Mouse (Mus musculus) hindbrain, embryonic 14.5 days (tissue): Measurements from ENCODE around the gene Phpt1. TPM values are rescaled to one million over a fixed set of nuclear protein-coding genes. Genes with fewer than 3 reads are reported as not detected.

ENCODE experiments used
- ATAC-seq: fragments of 200-750 bp; cut with Nextera tagmentation; 2 replicates; pipeline ENCODE4 v1.8.0; 2017; ENCODE audit warnings: moderate number of reproducible peaks, mild to moderate bottlenecking, moderate TSS enrichment, moderate library complexity; ENCODE audit not compliant: low FRiP score
- DNase-seq: peaks from one replicate; pipeline ENCODE4 v3.0.0-alpha.2; 2015; ENCODE audit warnings: low spot score
- H3K27ac ChIP-seq: fragments of 300-500 bp; sonication (generic); 2 replicates; pipeline ENCODE4 v1.5.1; 2014; ENCODE audit warnings: mild to moderate bottlenecking, moderate library complexity
- H3K27me3 ChIP-seq: fragments of 300-500 bp; sonication (generic); 2 replicates; pipeline ENCODE4 v1.6.1; 2014; ENCODE audit warnings: mild to moderate bottlenecking, low read length, mixed read lengths; ENCODE audit not compliant: control insufficient read depth, insufficient read depth
- H3K36me3 ChIP-seq: fragments of 300-500 bp; sonication (generic); replicated peaks from 2 replicates; pipeline ENCODE4 v1.6.1; 2014; ENCODE audit not compliant: control insufficient read depth, insufficient read depth
- H3K4me1 ChIP-seq: fragments of 300-500 bp; sonication (generic); replicated peaks from 2 replicates; pipeline ENCODE4 v1.6.1; 2014; ENCODE audit warnings: antibody characterized with exemption, low read length, mixed read lengths; ENCODE audit not compliant: control insufficient read depth, insufficient read depth
- H3K4me2 ChIP-seq: fragments of 300-500 bp; sonication (generic); replicated peaks from 2 replicates; pipeline ENCODE4 v1.6.1; 2014; ENCODE audit warnings: mild to moderate bottlenecking, moderate library complexity
- H3K4me3 ChIP-seq: fragments of 300-500 bp; sonication (generic); replicated peaks from 2 replicates; pipeline ENCODE4 v1.5.1; 2014; ENCODE audit warnings: mild to moderate bottlenecking, low read length
- H3K9ac ChIP-seq: fragments of 300-500 bp; sonication (generic); 2 replicates; pipeline ENCODE4 v1.6.1; 2014
- H3K9me3 ChIP-seq: fragments of 300-500 bp; sonication (generic); 2 replicates; pipeline ENCODE4 v1.6.1; 2016; ENCODE audit warnings: low read length; ENCODE audit not compliant: control insufficient read depth
- WGBS: fragments of 180-500 bp; shearing (Covaris S2); extraction: QIAGEN DNeasy Blood & Tissue Kit; methylation state at CpG from one replicate; pipeline ENCODE4 v1.1.7; 2014; 5-methylcytosine and 5-hydroxymethylcytosine counted together
- polyA plus RNA-seq: library from polyadenylated mRNA; unstranded; fragments of >200 nt; fragmentation: Nextera tagmentation; extraction: Ambion mirVana; gene quantifications from 2 replicates; pipeline ENCODE4 v1.2.1, GENCODE M21; 2014

The Phpt1 gene
- polyA plus RNA-seq, 1 experiment from 2014 or later, result 187 TPM

GRCm38 (mm10) chr2:25578796-25579736 lies 4.0 kb upstream of the Phpt1 start:
- DNase-seq (no peak), ATAC-seq (no peak)
- peaks cover 29% of the 10 kb centered on the region for H3K36me3 ChIP-seq
- 8% methylated on average over 77 of the region's 77 CpGs for WGBS
- H3K4me3 ChIP-seq, result peak overlapping the region; percentile 14
- H3K4me1 ChIP-seq, result peaks cover 42% of the 10 kb centered on the region
- H3K9ac ChIP-seq, result no peak overlapping the region
- H3K27ac ChIP-seq, result no peak overlapping the region
- H3K9me3 ChIP-seq, result no peaks in the 10 kb centered on the region
- H3K27me3 ChIP-seq, result peaks cover 56% of the 10 kb centered on the region
- H3K4me2 ChIP-seq, result peak overlapping the region; percentile 33

GRCm38 (mm10) chr2:25577951-25578795 lies 3.1 kb upstream of the Phpt1 start:
- peak overlapping the region; percentile 14 for H3K4me3 ChIP-seq
- peak overlapping the region; percentile 19 for H3K4me2 ChIP-seq
- H3K9ac ChIP-seq, result peak overlapping the region; percentile 31; the same call in 1 of the 2 replicates
- peaks cover 56% of the 10 kb centered on the region for H3K27me3 ChIP-seq
- H3K27ac ChIP-seq, result no peak overlapping the region
- 8% methylated on average over 74 of the region's 75 CpGs for WGBS
- H3K36me3 ChIP-seq, result peaks cover 20% of the 10 kb centered on the region
- DNase-seq (no peak), ATAC-seq (no peak)
- H3K4me1 ChIP-seq, result peaks cover 51% of the 10 kb centered on the region
- no peaks in the 10 kb centered on the region for H3K9me3 ChIP-seq

GRCm38 (mm10) chr2:25576965-25577891 lies 2.2 kb upstream of the Phpt1 start:
- H3K4me1 ChIP-seq, result peaks cover 43% of the 10 kb centered on the region
- WGBS, result 16% methylated on average over 92 of the region's 92 CpGs
- H3K4me3 ChIP-seq, result peak overlapping the region; percentile 14
- no peak overlapping the region for H3K27ac ChIP-seq
- no peak for DNase-seq
- no peak overlapping the region; the same call in 1 of the 2 replicates for H3K9ac ChIP-seq
- H3K9me3 ChIP-seq, result no peaks in the 10 kb centered on the region
- peak overlapping the region; percentile 19 for H3K4me2 ChIP-seq
- no peak for ATAC-seq
- H3K27me3 ChIP-seq, result peaks cover 56% of the 10 kb centered on the region
- H3K36me3 ChIP-seq, result peaks cover 14% of the 10 kb centered on the region

DNA sequence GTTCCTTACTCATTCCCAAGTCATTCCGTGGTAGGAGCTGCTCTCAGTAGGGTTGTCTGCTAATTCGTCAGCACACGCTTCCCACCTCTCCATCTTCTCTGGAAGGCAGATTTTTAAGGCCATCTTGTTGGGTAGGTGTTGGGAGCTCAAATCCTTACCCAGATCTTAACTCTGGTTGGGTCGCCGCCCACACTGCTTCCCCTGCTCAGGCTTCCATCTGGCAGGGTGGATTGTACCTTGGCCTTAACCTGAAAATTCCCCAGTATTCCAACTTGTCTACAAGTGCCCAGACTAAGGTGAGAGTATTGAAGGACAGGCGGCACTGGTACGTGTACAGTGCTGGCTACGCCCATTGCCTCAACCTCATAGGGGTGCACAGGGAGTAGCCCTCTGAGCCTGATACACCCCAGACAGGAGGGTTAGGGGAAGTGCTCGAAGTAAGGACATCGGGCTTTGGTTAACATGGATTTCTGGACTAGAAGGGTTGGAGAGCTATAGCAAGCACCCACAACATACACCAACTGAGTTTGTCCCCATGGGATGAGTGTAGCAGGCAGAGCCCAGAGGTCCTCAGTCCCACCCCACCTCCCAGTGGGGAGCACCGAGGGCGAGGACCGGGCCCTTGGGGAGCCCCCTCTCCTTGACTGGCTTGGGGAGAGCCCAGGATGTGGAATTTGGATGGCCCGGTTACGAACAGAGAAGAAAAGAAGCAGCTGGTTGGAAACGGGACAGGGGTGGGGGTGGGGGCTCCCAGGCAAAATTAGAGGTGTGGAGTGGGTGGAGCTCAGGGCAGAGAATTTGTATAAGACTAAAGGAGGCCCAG lies 1.2 kb upstream of the Phpt1 start:
- Histone ChIP-seq H3K27ac (no peak overlapping the region), H3K4me2 (no peak overlapping the region; the same call in 1 of the 2 replicates), H3K4me3 (no peak overlapping the region), H3K27me3 (peaks cover 56% of the 10 kb centered on the region), H3K9me3 (no peaks in the 10 kb centered on the region), H3K4me1 (peaks cover 40% of the 10 kb centered on the region), H3K9ac (no peak overlapping the region), H3K36me3 (peaks cover 14% of the 10 kb centered on the region)
- DNase-seq (no peak), ATAC-seq (no peak)
- 72% methylated on average over 16 of the region's 16 CpGs for WGBS

- Histone ChIP-seq H3K9me3 (no peaks in the 10 kb centered on the region), H3K27me3 (peaks cover 52% of the 10 kb centered on the region), H3K4me1 (peaks cover 33% of the 10 kb centered on the region), H3K27ac (peak overlapping the region; percentile 85), H3K4me3 (peak overlapping the region; percentile 51), H3K4me2 (peak overlapping the region; percentile 90), H3K9ac (peak overlapping the region; percentile 56), H3K36me3 (peaks cover 14% of the 10 kb centered on the region)
- no peak for DNase-seq
- ATAC-seq, result no peak
- WGBS, result 15% methylated on average over 21 of the region's 21 CpGs
Observed at GRCm38 (mm10) chr2:25575432-25576027, 506 bp upstream of the Phpt1 start.

GRCm38 (mm10) chr2:25574136-25574535 lies 888 bp downstream of the Phpt1 start:
- peaks cover 38% of the 10 kb centered on the region for H3K27me3 ChIP-seq
- H3K4me3 ChIP-seq, result peak overlapping the region; percentile 51
- H3K9me3 ChIP-seq, result no peaks in the 10 kb centered on the region
- DNase-seq (no peak), ATAC-seq (no peak)
- peaks cover 21% of the 10 kb centered on the region for H3K4me1 ChIP-seq
- peak overlapping the region; percentile 85 for H3K27ac ChIP-seq
- H3K9ac ChIP-seq, result peak overlapping the region; percentile 55
- peaks cover 23% of the 10 kb centered on the region for H3K36me3 ChIP-seq
- 21% methylated on average over 11 of the region's 11 CpGs for WGBS
- peak overlapping the region; percentile 90 for H3K4me2 ChIP-seq

DNA sequence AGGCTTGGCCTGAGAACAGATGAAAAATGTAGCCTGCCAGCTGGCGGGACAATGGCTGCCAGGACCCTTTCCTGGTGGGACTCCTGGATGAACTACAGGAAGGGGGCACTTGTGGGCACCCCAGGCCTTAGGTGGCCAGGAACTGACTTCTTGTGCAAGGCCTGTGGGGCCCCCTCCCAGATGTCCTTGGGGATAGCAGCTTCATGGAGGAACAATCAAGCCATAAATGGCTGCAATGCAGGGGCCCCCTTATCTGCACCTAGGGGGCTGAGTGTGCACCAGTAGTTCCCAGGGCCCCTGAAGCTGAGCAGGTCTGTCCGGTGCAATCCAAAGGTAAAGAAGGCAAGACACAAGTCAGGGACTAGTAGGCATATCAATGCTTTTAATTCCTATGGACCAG lies 2.0 kb downstream of the Phpt1 start:
- ATAC-seq (no peak), DNase-seq (no peak)
- Histone ChIP-seq H3K4me3 (0 out of 2 replicates have a peak overlapping the region, but pooled peaks have one; percentile 51), H3K27me3 (peaks cover 27% of the 10 kb centered on the region), H3K4me2 (0 out of 2 replicates have a peak overlapping the region, but pooled peaks have one; percentile 90), H3K36me3 (peaks cover 27% of the 10 kb centered on the region), H3K4me1 (peaks cover 21% of the 10 kb centered on the region), H3K9ac (0 out of 2 replicates have a peak overlapping the region, but pooled peaks have one; percentile 55), H3K9me3 (no peaks in the 10 kb centered on the region), H3K27ac (no peak overlapping the region)
- WGBS, result 100% methylated on average over 2 of the region's 2 CpGs
